Mouse (Mus musculus): ENCODE measurements at regions not wholly inside any gene's neighbourhood (a gene's known extent, or its start where the extent isn't known, plus 50 kb on each side); places are given as distances from the start of the nearest gene placed in this dataset.

DNA sequence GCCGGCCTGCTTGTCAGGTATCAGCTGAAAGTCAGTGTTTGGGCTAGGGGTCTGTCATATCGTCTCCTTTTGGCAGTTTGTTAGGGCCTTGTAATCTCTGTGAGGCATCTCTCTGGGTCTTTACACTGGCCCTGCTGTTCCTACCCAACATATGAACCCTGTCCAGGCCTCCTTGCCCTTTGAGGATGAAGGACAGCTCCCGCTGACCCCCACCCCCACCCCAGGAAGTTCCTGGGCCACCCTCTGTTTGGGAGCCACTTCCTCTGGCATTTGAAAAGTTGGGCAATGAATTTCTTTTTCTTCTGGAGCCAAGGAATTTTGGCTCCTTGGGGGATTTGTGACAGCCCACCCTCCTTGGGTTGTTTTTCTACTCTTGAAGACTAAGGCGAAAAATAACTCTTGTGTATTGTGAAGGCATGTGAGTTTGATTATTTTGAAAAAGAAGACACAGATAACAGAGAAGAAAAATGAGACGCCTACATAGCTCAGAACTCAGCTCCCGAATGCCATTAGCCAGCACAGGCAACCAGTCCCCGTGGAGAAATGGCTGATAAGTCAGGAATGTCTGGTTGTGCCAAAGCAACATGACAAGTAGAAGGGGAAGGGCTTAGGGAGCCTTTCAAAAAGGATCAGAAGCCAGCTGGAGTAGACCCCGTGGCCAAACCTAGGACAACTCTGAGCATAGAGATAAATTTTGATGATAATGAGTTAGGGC lies 249.5 kb downstream of the Gm49356 start:
- DNase-seq, result no peak

GRCm38 (mm10) chr15:59141621-59142020 lies 252.5 kb downstream of the Gm49356 start:
- DNase-seq, result no peak

GRCm38 (mm10) chr15:59142481-59142880 lies 253.4 kb downstream of the Gm49356 start:
- DNase-seq, result no peak

GRCm38 (mm10) chr15:59143891-59144290 lies 254.8 kb downstream of the Gm49356 start:
- DNase-seq, result no peak

DNA sequence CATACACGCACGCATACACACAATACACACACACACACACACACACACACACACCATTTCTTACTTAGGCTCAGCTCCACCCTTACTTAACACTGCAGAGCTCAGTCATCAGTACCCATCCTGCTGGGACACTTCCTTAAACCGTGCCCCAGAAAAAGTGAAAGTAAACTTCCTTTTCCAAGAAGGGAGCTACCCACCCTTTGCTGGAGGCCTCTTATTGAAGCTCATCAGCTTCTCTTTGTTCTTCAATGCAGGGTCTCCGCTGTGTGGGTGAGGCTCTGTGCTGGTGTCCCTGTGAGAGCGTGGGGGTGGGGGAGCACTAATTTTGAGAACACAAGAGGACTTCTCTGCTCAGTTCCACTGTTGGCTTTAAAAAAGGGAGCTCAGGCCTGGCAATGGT lies 256.6 kb downstream of the Gm49356 start:
- peak; percentile 64 for DNase-seq

DNA sequence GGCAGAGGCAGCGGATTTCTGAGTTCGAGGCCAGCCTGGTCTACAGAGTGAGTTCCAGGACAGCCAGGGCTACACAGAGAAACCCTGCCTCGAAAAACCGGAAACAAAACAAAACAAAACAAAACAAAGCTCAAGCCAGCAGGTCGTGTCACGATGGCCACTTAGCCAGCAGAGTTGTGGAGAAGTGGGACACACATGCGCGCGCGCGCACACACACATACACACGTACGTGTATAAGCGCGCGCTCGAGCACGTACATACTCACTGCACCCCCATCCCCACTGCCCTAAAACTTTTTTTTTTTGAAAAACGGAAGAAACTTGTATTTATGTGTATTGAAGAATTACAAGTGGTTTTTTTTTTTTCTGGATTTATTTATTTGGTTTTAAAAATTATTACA lies 257.0 kb downstream of the Gm49356 start:
- no peak for DNase-seq

- peak; percentile 28 for DNase-seq
Measured at GRCm38 (mm10) chr15:59146586-59147085, 257.5 kb downstream of the Gm49356 start.

DNA sequence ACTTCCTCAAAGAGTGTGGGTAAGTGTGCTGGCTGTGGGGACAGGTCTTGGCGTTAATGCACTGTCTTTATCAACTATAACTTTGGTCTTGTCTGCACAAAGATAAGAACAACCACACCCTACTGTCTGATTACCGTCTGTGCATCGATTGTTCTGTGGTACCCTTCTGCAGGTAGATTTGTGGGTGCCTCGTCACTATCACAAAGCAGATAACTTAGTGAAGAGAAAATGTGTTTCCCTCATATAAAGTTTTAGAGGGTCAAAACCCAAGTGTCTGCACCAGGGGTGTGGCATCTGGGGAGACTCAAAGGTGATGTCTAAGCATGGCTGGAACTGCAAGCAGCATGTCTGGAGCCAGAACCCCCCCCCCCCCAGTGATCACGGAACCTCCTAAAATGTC lies 259.4 kb downstream of the Gm49356 start:
- DNase-seq, result no peak

DNA sequence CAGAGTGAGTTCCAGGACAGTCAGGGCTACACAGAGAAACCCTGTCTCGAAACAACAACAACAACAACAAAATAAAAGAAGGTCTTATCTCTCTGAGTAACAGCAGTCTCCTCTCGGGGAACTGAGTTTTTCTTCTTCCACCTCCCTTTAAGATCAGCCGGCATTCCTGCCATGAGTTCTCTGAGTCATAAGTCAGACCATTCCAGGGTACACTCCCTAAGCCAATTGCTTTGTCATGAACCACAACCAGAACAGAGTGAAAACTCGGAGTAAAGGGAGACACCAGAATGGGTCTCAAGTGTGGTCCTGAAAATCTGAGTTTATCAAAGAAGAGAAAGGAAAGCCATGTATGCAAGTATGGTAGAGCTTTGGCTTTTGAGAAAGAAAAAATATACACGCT lies 262.4 kb downstream of the Gm49356 start:
- DNase-seq, result no peak

DNA sequence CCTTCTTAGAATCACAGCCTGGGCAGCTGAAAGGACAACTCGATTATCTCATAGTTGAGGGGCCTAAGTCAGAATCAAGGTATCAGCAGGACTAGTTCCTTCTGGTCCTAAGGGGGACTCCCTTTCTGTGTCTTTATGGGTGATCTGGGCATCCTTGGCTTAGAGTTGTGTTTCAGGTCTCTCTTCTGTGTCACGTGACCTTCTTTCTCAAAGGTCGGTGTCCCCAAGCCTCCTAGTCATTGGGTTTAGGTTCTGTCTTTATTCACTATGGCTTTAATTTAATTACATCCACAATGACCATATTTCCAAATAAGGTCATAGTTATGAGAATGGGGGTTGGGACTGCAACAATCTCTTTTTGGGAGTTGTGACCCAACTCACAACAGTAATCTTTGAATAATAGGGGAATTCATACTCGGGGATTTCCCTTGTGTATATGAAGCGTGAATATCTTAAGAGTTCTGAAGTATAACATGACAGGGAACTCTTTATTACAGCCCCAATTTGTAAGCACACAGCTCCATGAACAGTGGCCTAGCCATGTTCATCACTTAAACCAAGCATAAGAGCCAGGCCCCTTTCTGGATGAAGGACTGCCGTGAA lies 263.8 kb downstream of the Gm49356 start:
- no peak for DNase-seq

GRCm38 (mm10) chr15:59153416-59154250 lies 264.5 kb downstream of the Gm49356 start:
- DNase-seq, result no peak

DNA sequence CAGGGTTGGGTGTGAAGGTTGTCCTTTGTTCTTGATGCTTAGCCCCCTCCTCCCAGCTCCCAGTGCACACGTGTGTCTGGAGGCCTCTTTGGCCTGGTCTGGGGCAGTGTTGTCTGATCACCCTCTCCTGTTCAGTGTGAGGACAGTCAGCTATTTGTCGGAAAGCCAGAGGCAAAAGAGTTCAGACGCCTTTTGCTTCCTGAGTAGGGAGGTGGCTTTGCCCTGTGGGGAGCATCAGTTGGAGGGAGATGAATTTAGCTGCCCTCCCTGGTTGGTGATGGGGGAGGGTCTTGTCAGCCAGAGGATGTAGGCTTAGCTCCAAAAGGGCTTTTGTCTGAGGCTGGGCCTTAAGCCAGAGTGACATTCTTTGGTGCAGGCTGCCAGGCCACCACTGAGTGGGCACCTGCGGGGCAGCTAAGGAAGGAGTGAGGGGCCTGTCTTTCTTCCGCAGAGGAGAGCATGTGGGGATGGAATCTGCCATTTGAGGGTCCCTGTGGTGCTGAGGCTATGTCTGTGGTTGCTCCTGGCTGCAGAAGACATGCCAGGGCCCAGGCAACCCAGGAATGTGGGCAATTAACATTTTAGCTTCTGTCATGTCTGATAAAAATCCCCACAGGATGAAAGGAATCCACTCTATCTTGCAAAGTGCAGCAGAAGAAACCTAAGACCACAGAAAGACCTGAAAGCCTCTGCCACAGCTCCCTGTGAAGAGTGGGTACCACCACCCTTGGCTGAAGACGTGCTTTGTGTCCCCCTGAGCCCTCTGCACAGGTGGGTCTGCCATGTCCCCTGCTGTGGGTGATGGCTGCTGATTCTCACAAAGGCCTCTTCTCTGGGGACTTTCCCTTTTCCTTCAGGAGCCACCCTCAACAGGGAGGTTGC lies 265.6 kb downstream of the Gm49356 start:
- no peak for DNase-seq

GRCm38 (mm10) chr15:59155289-59155623 lies 266.2 kb downstream of the Gm49356 start:
- DNase-seq, result no peak

- no peak for DNase-seq
Measured at GRCm38 (mm10) chr15:59156328-59156727, 267.2 kb downstream of the Gm49356 start.

DNA sequence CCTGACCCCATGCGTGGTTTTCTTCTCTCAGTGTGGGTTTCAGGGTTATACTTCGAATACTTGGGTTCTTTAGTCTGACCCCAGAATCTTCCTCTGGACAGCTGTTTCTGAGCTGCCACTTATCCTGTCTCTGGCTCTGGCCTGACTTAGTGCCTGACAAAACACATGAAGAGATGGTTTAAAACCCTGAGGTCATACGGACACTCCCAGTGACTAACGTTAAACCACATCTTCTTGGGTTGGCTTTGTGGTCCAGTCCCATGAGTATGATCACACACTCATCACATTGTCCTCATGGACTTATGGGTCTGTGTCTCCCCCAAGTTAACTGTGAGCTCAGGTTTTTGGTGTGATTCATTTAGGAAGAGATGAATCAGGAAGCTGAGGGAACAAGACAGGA lies 269.7 kb downstream of the Gm49356 start:
- no peak for DNase-seq

DNA sequence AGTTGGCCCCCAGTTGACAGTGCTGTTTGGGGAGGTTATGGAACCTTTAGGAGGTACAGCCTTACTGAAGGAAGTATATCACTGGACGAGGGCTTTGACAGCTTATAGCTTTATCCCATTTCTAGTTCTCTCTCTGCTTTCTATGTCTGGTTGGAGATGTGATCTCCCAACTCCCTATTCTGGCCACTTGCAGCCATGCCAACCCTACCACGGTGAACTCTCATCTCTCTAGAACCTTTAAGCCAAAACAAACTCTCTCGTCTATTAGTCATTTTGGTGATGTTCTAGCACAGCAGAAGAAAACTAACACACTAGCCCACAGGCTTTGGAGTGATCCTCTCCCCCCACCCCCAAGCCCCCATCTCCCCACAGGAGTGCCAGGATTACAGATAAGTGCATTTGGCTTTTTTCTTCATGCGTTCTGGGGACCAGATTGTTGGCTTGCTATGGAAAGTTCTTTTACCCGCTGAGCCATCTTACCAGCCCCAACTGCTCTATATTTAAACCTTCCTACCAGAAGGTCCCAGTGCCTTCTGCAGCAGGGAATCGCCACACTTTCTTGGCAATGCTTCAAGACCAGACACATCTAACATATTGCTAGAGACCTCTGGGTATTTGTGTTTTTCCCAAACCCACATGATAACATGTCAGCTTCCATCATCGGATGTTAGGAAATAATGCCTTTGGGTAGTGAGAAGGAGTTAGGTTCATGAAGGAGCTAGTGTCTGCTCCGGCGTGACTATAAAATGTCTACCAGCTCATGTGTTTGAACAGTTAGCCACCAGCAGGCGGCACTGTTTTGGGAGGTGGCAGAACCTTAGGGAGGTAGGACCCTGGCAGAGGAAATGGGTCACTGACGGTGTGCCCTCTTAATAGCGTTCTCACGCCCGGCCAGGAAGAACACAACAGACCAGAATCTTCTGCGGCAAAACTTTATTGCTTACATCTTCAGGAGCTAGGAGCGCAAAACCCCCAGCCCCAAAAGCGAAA lies 272.1 kb downstream of the Gm49356 start:
- DNase-seq, result peak; percentile 38

DNA sequence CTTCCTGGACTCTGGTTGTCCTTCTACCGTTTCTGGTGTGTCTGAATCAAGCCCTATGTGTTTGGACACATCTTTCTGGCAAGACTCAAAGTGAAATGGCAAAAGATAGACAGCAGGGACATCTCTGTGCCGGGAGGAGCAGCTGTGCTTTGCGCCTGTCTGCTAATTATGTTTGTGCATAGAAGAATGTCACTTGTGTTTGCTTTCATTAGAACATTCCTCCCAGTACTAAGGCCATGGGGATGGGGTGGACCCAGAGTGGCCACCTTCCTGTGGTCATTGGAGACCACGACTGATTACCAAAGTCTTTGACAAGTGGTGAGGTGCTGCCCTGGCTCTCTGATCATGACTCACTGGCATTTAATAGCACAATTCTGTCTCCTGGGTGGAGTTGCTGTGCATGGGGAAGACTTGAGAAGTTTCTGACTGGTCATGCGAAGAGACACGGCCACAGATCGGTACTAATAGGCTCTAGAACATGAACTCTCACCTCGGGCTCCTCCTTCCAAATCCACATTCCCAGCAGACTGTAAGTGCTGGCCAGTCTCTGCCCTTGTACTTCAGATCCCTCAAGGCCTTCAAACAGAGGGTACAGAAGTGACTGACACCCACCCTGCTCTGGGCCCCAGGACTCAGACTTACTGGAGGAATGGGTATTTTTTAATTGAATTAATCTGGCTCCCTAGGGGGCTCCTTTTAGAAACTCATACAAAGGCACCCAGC lies 279.0 kb downstream of the Gm49356 start:
- DNase-seq, result no peak

- no peak for DNase-seq
Measured at GRCm38 (mm10) chr15:59168660-59169170, 279.6 kb downstream of the Gm49356 start.

DNA sequence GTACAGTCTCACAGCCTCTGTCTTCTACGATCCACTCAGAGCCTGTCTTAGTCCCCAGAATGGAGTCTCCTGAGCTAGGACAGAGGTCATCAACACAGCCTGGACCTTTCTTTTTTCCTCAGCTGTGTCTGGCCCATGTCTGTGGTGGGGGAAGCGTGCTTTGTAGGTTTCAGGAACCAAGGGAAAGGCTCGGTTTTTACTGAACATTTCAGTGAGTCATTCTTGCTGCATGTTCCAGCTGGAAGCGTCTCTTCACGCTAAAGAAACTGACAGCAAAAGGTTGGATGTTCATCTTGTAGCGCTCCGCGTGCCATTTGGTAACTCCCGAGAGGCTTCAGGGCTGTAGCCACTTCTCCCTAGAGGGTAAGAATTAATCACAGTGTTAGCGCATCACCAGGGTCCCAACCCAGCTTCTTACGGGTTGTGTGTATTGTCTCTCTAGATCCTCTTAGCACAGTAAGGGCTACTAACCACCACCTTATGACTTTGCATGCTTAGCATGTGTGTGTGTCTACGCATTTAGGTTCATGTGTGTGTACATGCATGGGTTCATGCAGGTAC lies 280.2 kb downstream of the Gm49356 start:
- DNase-seq, result no peak

DNA sequence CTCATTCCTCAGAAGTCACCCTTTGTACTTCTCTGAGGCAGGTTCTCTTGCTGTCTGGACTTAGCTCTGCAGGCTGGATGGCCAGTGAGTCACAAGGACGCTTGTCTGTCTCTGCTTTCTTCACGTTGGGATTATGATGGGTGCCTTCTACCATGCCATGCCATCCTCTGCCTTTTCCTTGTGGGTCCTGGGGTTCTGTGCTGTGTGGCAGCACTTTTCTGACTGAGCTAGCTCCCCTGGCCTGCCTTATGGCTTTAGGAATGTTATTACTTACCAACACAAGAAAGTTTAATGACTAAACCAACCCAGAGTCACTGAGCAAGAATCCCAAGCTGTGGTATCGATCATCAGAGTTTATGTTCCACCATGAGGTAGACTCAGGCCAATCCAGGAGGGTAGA lies 280.7 kb downstream of the Gm49356 start:
- no peak for DNase-seq
